Mouse (Mus musculus): Measurements from ENCODE around the gene Trim12c. TPM values are rescaled to one million over a fixed set of nuclear protein-coding genes. Genes with fewer than 3 reads are reported as not detected.

Trim12c gene
- total and polyA plus RNA-seq, 3 experiments = 5.0 to 6.9 TPM; not detected in 1

- no peak overlapping the region for H3K9ac ChIP-seq (ENCODE audit: control insufficient read depth, low read depth, low read length, poor library complexity, severe bottlenecking)
- H3K4me1 ChIP-seq (ENCODE audit: control insufficient read depth in 1 of 2, insufficient read depth in 2 of 2, low read length in 2 of 2) = no peaks in the 10 kb centered on the region
- no peaks in the 10 kb centered on the region for H3K27me3 ChIP-seq (ENCODE audit: control insufficient read depth in 1 of 2, insufficient read depth in 2 of 2, low read length in 2 of 2)
- no peak for TF ChIP-seq MXI1 (IDR thresholded peaks at IDR 0.05; ENCODE audit: low read depth, low read length)
- TF ChIP-seq KAT2A (conservative IDR thresholded peaks at IDR 0.05; ENCODE audit: low read depth, low read length) = no peak
- no peak for TF ChIP-seq EP300 (IDR thresholded peaks at IDR 0.05; ENCODE audit: low read depth in 1 of 2, low read length in 2 of 2)
- TF ChIP-seq ZC3H11A (IDR thresholded peaks at IDR 0.05; ENCODE audit: low read depth, low read length) = no peak
- no peak for TF ChIP-seq TAL1 (IDR thresholded peaks at IDR 0.05; ENCODE audit: low read length)
- no peak for TF ChIP-seq POLR2A (IDR thresholded peaks at IDR 0.05; ENCODE audit: control insufficient read depth in 1 of 2, insufficient read depth in 1 of 2, low read depth in 1 of 2, low read length in 2 of 2, poor library complexity in 1 of 2)
- no peak overlapping the region for H3K4me3 ChIP-seq (ENCODE audit: control insufficient read depth in 1 of 2, insufficient read depth in 1 of 2, low read depth in 2 of 2, low read length in 2 of 2)
- no peaks in the 10 kb centered on the region for H3K9me3 ChIP-seq (replicated peaks; ENCODE audit: insufficient read depth, low read length)
- no peaks in the 10 kb centered on the region for H3K79me2 ChIP-seq (ENCODE audit: control insufficient read depth, insufficient read depth, low read length, poor library complexity)
- H3K27ac ChIP-seq (ENCODE audit: control insufficient read depth, low read depth, low read length) = no peak overlapping the region
- H3K36me3 ChIP-seq (ENCODE audit: control insufficient read depth in 1 of 2, insufficient read depth in 2 of 2, low read length in 2 of 2) = no peaks in the 10 kb centered on the region
- DNase-seq (ENCODE audit: low read depth, low spot score) = no peak
These were observed 38.3 kb downstream of the Trim12c start for GRCm38 (mm10) chr7:104314796-104315353.

GRCm38 (mm10) chr7:104291638-104292400, 61.3 kb downstream of the Trim12c start:
- Histone ChIP-seq H3K27ac (ENCODE audit: control insufficient read depth, low read depth, low read length) (no peak overlapping the region), H3K36me3 (ENCODE audit: control insufficient read depth in 1 of 2, insufficient read depth in 2 of 2, low read length in 2 of 2) (no peaks in the 10 kb centered on the region), H3K4me3 (ENCODE audit: control insufficient read depth in 1 of 2, insufficient read depth in 1 of 2, low read depth in 2 of 2, low read length in 2 of 2) (no peak overlapping the region), H3K9ac (ENCODE audit: control insufficient read depth, low read depth, low read length, poor library complexity, severe bottlenecking) (no peak overlapping the region), H3K4me1 (ENCODE audit: control insufficient read depth in 1 of 2, insufficient read depth in 2 of 2, low read length in 2 of 2) (no peaks in the 10 kb centered on the region), H3K9me3 (replicated peaks; ENCODE audit: insufficient read depth, low read length) (no peaks in the 10 kb centered on the region), H3K27me3 (ENCODE audit: control insufficient read depth in 1 of 2, insufficient read depth in 2 of 2, low read length in 2 of 2) (no peaks in the 10 kb centered on the region), H3K79me2 (ENCODE audit: control insufficient read depth, insufficient read depth, low read length, poor library complexity) (no peaks in the 10 kb centered on the region)
- no peak for TF ChIP-seq ZKSCAN1 (IDR thresholded peaks at IDR 0.05; ENCODE audit: low read depth, low read length)
- TF ChIP-seq MAX (IDR thresholded peaks at IDR 0.05; ENCODE audit: low read length) = no peak
- TF ChIP-seq CHD1 (IDR thresholded peaks at IDR 0.05; ENCODE audit: low read depth, low read length) = no peak
- no peak for TF ChIP-seq E2F4 (IDR thresholded peaks at IDR 0.05; ENCODE audit: borderline replicate concordance, low read depth, low read length)
- TF ChIP-seq BHLHE40 (IDR thresholded peaks at IDR 0.05; ENCODE audit: borderline replicate concordance, low read depth, low read length) = no peak
- TF ChIP-seq ZNF384 (IDR thresholded peaks at IDR 0.05; ENCODE audit: low read depth, low read length) = no peak
- no peak for TF ChIP-seq NELFE (IDR thresholded peaks at IDR 0.05; ENCODE audit: low read depth, low read length)
- TF ChIP-seq MAZ (IDR thresholded peaks at IDR 0.05; ENCODE audit: low read depth, low read length) = no peak
- TF ChIP-seq NRF1 (IDR thresholded peaks at IDR 0.05; ENCODE audit: insufficient read depth, low read depth, low read length, poor library complexity, severe bottlenecking) = no peak
- TF ChIP-seq ETS1 (IDR thresholded peaks at IDR 0.05; ENCODE audit: low read depth, low read length) = no peak
- TF ChIP-seq ZC3H11A (IDR thresholded peaks at IDR 0.05; ENCODE audit: low read depth, low read length) = no peak
- TF ChIP-seq UBTF (IDR thresholded peaks at IDR 0.05; ENCODE audit: borderline replicate concordance, insufficient read depth, low read depth, low read length) = no peak
- DNase-seq (ENCODE audit: low read depth, low spot score) = no peak
